Mouse (Mus musculus) neural tube, embryonic 15.5 days (tissue): Measurements from ENCODE around the gene Cnot11. TPM values are rescaled to one million over a fixed set of nuclear protein-coding genes. Genes with fewer than 3 reads are reported as not detected.

Experiments used
- ATAC-seq: fragments of 200-750 bp; cut with Nextera tagmentation; 2 replicates; pipeline ENCODE4 v1.8.0; 2017; ENCODE audit warnings: mild to moderate bottlenecking, moderate TSS enrichment, moderate library complexity; ENCODE audit not compliant: low FRiP score
- H3K27ac ChIP-seq: fragments of 300-500 bp; sonication (generic); replicated peaks from 2 replicates; pipeline ENCODE4 v1.5.1; 2015; ENCODE audit warnings: mild to moderate bottlenecking, inconsistent platforms
- H3K27me3 ChIP-seq: fragments of 300-500 bp; sonication (generic); replicated peaks from 2 replicates; pipeline ENCODE4 v1.6.1; 2015; ENCODE audit warnings: inconsistent platforms
- H3K36me3 ChIP-seq: fragments of 300-500 bp; sonication (generic); 2 replicates; pipeline ENCODE4 v1.6.1; 2015; ENCODE audit warnings: inconsistent platforms
- H3K4me1 ChIP-seq: fragments of 300-500 bp; sonication (generic); 2 replicates; pipeline ENCODE4 v1.6.1; 2015; ENCODE audit warnings: inconsistent platforms
- H3K4me2 ChIP-seq: fragments of 300-500 bp; sonication (generic); 2 replicates; pipeline ENCODE4 v1.6.1; 2015; ENCODE audit warnings: inconsistent platforms, mild to moderate bottlenecking, moderate library complexity
- H3K4me3 ChIP-seq: fragments of 300-500 bp; sonication (generic); replicated peaks from 2 replicates; pipeline ENCODE4 v1.5.1; 2015; ENCODE audit warnings: mild to moderate bottlenecking, inconsistent platforms
- H3K9ac ChIP-seq: fragments of 300-500 bp; sonication (generic); replicated peaks from 2 replicates; pipeline ENCODE4 v1.6.1; 2015; ENCODE audit warnings: mild to moderate bottlenecking, inconsistent platforms
- H3K9me3 ChIP-seq: fragments of 300-500 bp; sonication (generic); replicated peaks from 2 replicates; pipeline ENCODE4 v1.6.1; 2016; ENCODE audit warnings: inconsistent platforms
- WGBS: fragments of 180-500 bp; shearing (Covaris S2); methylation state at CpG from one replicate; pipeline ENCODE4 v1.1.7; 2015; ENCODE audit warnings: mixed read lengths; 5-methylcytosine and 5-hydroxymethylcytosine counted together
- polyA plus RNA-seq: library from polyadenylated mRNA; unstranded; fragments of >200 nt; fragmentation: Nextera tagmentation; extraction: Ambion mirVana; gene quantifications from 2 replicates; pipeline ENCODE4 v1.2.1, GENCODE M21; 2015

The Cnot11 gene
- polyA plus RNA-seq, 1 experiment from 2014 or later, result 16.7 TPM

DNA sequence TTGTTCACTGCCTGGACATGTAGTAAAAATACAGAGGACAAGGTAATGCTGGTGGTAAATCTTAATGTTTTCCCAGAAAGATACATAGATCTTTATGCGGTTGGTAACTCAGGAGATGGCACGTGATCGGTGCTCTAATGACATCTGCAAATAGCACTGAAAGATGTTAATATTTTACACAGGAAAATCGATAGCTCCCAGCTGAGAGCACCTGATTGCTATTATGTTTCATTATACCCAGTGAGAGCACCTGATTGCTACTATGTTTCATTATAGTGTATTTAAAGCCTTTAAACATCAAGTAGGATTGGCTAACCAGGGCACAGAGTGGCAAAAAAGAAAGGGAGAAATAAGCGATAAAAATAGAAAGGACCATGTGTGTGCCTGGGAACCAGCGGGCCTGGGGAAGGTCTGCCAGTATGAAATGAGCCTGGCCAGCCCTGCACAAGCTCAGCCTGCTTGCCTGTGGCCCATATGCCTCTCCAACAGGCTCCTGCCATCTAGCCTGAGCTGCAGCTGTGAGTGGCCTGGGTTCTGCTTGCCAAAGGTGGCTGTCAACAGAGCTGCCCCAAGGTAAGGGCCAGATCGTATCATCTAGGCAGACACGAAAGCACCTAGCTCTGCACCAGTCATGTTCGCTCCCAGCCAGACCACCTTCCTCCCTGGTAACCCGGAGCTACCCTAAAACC is 19.3 kb upstream of the Cnot11 start:
- no peak overlapping the region for H3K4me3 ChIP-seq
- no peaks in the 10 kb centered on the region for H3K36me3 ChIP-seq
- no peak overlapping the region for H3K9ac ChIP-seq
- 74% methylated on average over 10 of the region's 10 CpGs for WGBS
- peaks cover 7% of the 10 kb centered on the region; the same call in 1 of the 2 replicates for H3K9me3 ChIP-seq
- H3K27ac ChIP-seq, result no peak overlapping the region
- peak; percentile 35; the same call in 1 of the 2 replicates for ATAC-seq
- peaks cover 6% of the 10 kb centered on the region; the same call in 1 of the 2 replicates for H3K4me1 ChIP-seq
- no peaks in the 10 kb centered on the region for H3K27me3 ChIP-seq
- no peak overlapping the region for H3K4me2 ChIP-seq

DNA sequence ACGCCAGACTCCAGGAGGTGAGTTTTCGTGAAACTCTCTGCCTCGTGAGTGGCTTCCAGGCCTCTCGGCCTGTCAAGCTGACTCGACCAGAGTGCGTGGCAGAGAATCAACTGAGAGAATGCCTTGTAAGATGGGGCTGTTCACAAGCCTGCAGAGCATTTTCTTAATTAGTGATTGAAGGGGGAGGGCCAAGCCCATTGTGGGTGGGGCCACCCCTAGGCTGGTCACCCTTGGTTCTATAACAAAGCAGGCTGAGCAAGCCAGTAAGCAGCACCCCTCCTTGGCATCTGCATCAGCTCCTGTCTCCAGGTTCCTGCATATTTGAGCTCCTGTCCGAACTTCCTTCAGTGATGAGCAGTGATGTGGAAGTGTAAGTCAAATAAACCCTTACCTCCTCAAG is 13.5 kb upstream of the Cnot11 start:
- no peak overlapping the region for H3K9ac ChIP-seq
- H3K27me3 ChIP-seq, result no peaks in the 10 kb centered on the region
- H3K9me3 ChIP-seq, result peaks cover 7% of the 10 kb centered on the region; the same call in 1 of the 2 replicates
- no peaks in the 10 kb centered on the region for H3K36me3 ChIP-seq
- H3K4me1 ChIP-seq, result no peaks in the 10 kb centered on the region
- no peak for ATAC-seq
- WGBS, result 94% methylated on average over 7 of the region's 7 CpGs
- no peak overlapping the region for H3K4me3 ChIP-seq
- H3K27ac ChIP-seq, result no peak overlapping the region
- no peak overlapping the region for H3K4me2 ChIP-seq

DNA sequence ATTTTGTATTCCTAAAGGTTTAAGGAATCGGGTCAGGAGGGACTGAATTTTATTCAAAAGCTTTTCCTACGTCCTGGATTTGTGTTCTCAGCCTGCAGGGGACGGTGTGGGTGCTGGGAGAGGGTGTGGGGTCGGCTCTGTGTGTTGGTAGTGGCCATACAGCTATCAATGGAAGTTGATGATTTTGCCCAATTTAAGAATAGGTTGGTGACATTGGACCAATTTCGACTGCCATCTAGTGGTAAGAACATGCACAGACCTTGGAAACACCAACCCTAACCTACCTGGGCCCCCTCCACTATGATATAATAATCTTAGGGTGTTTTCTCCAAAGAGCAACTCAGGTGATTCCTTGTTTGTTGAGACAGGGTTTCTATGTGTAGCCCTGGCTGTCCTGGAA is 12.3 kb upstream of the Cnot11 start:
- no peak overlapping the region for H3K4me3 ChIP-seq
- no peaks in the 10 kb centered on the region for H3K4me1 ChIP-seq
- no peaks in the 10 kb centered on the region for H3K36me3 ChIP-seq
- H3K9me3 ChIP-seq, result peaks cover 7% of the 10 kb centered on the region; the same call in 1 of the 2 replicates
- WGBS, result 32% methylated on average over 5 of the region's 5 CpGs
- H3K27ac ChIP-seq, result no peak overlapping the region
- no peak overlapping the region for H3K9ac ChIP-seq
- H3K4me2 ChIP-seq, result no peak overlapping the region
- H3K27me3 ChIP-seq, result no peaks in the 10 kb centered on the region
- no peak for ATAC-seq

DNA sequence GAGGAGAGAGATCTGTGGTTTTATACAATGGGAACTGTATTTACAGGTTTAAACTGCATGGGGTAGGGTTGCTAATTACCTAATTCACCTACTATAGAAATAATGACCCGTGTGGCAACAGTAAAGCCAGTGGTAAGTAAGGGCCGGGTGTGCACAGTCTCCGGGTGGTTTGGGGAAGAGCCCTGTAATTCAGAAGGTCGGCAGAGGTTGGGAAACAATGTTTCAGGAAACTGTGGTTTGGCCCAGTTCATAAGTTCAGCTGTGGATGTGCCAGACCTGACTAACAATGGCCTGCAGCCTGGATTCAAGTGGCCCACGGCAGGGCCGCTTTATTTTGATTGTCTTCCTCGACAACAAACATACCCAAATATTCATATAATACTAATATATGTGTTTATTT is 9.0 kb upstream of the Cnot11 start:
- Histone ChIP-seq H3K4me1 (no peaks in the 10 kb centered on the region), H3K27ac (no peak overlapping the region), H3K4me2 (no peak overlapping the region), H3K27me3 (no peaks in the 10 kb centered on the region), H3K4me3 (no peak overlapping the region), H3K9ac (no peak overlapping the region), H3K36me3 (no peaks in the 10 kb centered on the region), H3K9me3 (no peaks in the 10 kb centered on the region)
- ATAC-seq, result no peak
- WGBS, result 71% methylated on average over 7 of the region's 7 CpGs

DNA sequence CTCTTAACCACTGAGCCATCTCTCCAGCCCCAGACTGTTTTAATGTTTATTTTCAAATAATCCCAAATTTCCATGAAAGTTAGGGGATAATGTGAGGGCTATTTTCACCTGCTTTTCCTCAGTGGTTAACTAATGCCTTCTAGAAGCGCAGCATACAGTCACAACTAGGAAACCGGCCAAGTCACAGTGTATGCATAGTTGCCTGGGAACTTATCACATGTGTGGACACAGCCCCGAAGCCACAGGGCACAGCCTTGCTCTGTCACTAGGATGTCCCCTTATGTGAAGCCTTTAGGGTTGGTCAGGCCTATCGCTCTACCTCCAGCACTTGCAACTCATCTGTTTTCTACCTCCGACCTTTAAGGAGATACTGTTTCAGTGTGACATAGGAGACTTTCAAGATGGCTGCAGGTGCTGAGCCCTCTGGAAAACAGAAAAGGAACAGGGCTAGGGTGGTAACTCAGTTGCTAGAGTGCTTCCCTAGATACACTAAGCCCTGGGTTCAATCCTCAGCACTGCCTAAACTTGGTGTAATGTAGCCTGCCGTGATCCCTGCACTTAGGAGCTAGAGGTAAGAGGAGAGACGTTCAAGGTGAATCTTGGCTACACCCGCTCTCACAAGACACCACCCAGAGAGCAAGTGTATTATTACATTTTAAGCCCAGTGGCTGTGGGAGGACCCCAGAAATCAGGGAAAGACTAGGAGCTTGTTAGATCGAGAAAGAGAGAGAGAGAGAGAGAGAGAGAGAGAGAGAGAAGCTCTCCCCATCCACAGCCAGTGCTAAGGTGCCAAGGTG is 8.2 kb upstream of the Cnot11 start:
- no peak overlapping the region for H3K4me3 ChIP-seq
- no peaks in the 10 kb centered on the region for H3K36me3 ChIP-seq
- WGBS, result 89% methylated on average over 9 of the region's 9 CpGs
- H3K27me3 ChIP-seq, result no peaks in the 10 kb centered on the region
- ATAC-seq, result no peak
- H3K9me3 ChIP-seq, result no peaks in the 10 kb centered on the region
- no peak overlapping the region for H3K4me2 ChIP-seq
- H3K4me1 ChIP-seq, result no peaks in the 10 kb centered on the region
- H3K27ac ChIP-seq, result no peak overlapping the region
- H3K9ac ChIP-seq, result no peak overlapping the region

DNA sequence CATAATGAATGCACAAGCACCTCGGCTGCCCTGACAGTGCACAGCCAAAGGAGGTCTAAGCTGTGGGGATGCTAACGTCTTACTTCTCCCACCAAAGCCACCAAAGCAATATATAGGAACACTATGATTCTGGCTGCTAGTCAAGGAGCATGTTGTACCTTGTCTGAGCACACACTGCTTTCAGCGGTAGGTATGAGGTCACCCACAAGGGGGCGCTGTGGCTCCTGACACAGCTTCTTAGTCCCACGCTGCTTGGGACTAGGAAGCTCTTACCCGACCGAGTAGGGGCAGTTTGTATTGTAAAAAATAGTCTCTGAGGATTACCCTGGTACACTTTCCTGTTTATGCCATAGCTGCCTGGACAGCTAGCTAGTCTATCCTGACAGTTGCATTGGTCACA is 7.4 kb upstream of the Cnot11 start:
- H3K4me3 ChIP-seq, result no peak overlapping the region
- no peak overlapping the region for H3K4me2 ChIP-seq
- H3K4me1 ChIP-seq, result no peaks in the 10 kb centered on the region
- H3K36me3 ChIP-seq, result no peaks in the 10 kb centered on the region
- 15% methylated on average over 7 of the region's 7 CpGs for WGBS
- no peak for ATAC-seq
- no peak overlapping the region for H3K9ac ChIP-seq
- H3K9me3 ChIP-seq, result no peaks in the 10 kb centered on the region
- H3K27me3 ChIP-seq, result no peaks in the 10 kb centered on the region
- H3K27ac ChIP-seq, result no peak overlapping the region

DNA sequence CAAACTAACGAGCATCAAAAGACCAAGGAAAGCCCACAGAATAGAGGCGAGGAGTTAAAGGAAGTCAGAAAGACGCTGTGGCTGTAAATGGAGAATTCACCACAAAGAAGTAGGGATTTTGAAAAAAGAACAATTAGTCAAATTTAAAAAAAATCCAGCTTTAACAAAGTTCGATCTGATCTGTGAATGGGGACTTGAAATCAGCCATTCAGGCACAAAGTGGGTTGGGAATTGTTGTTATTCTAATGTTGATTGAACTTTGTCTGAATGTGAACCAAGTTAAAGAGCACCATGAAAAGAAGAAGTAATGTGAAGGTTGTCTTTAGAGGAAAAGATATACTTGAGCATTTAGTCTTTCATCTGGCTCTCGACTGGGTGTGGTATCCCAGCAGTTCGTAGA is 6.5 kb upstream of the Cnot11 start:
- H3K9me3 ChIP-seq, result no peaks in the 10 kb centered on the region
- no peak overlapping the region for H3K9ac ChIP-seq
- H3K36me3 ChIP-seq, result no peaks in the 10 kb centered on the region
- ATAC-seq, result no peak
- no peak overlapping the region for H3K4me3 ChIP-seq
- H3K4me1 ChIP-seq, result no peaks in the 10 kb centered on the region
- no peak overlapping the region for H3K27ac ChIP-seq
- no peak overlapping the region for H3K4me2 ChIP-seq
- WGBS, result 32% methylated on average over 6 of the region's 6 CpGs
- H3K27me3 ChIP-seq, result no peaks in the 10 kb centered on the region

DNA sequence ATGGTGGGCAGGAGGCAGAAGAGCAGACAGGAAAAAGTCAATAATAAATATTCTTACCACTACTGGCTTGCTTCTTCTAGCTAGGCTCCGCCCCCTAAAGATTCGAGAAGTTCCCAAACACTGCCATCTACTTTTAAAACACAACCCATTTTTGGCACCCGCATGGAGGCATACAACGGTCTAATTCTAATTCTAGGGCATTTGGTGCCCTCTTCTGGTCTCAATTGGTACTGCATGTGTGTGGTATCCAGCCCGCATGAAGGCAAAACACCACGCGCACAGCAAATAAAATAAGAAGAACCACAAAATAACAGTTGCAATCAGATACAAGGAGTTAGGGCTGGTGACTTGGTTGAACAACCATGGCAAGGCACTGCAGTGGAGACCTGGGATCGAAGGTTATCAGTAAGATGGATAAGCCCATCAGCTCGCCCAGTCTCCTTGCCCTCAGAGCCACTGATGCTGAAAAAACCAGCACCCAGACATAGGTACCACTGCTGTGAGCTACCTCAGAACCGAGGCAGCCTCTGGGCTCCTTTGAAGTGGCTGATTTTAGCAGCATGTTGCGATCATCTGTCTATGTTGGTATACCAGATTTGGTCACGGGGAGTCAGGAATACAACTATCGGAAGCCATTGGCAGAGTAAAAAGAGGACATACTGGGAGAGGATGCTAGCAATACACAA is 4.4 kb upstream of the Cnot11 start:
- WGBS, result 38% methylated on average over 13 of the region's 13 CpGs
- H3K4me1 ChIP-seq, result peaks cover 6% of the 10 kb centered on the region
- no peaks in the 10 kb centered on the region for H3K27me3 ChIP-seq
- H3K9me3 ChIP-seq, result no peaks in the 10 kb centered on the region
- no peak overlapping the region for H3K27ac ChIP-seq
- H3K4me2 ChIP-seq, result no peak overlapping the region
- H3K4me3 ChIP-seq, result no peak overlapping the region
- H3K36me3 ChIP-seq, result no peaks in the 10 kb centered on the region
- ATAC-seq, result no peak
- H3K9ac ChIP-seq, result no peak overlapping the region

DNA sequence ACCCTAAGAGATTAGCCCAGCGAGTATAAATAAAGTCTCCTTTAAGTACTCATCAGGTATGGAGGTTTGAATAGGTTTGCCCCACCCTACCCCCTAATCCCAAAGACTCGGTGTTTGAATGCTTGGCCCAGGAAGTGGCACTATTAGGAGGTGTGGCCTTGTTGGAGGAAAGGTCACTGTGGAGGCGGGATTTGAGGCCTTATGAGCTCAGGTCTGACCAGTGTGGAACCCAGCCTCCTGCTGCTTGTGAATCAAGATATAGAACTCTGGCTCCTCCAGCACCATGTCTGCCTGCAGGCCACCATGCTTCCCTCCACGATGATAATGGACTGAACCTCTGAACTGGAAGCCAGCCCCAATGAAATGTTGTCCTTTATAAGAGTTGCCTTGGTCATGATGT is 3.8 kb upstream of the Cnot11 start:
- H3K9me3 ChIP-seq, result no peaks in the 10 kb centered on the region
- H3K36me3 ChIP-seq, result no peaks in the 10 kb centered on the region
- no peak overlapping the region for H3K27ac ChIP-seq
- no peaks in the 10 kb centered on the region for H3K27me3 ChIP-seq
- H3K9ac ChIP-seq, result no peak overlapping the region
- 72% methylated on average over 4 of the region's 4 CpGs for WGBS
- peaks cover 6% of the 10 kb centered on the region for H3K4me1 ChIP-seq
- ATAC-seq, result no peak
- H3K4me2 ChIP-seq, result no peak overlapping the region
- no peak overlapping the region for H3K4me3 ChIP-seq

DNA sequence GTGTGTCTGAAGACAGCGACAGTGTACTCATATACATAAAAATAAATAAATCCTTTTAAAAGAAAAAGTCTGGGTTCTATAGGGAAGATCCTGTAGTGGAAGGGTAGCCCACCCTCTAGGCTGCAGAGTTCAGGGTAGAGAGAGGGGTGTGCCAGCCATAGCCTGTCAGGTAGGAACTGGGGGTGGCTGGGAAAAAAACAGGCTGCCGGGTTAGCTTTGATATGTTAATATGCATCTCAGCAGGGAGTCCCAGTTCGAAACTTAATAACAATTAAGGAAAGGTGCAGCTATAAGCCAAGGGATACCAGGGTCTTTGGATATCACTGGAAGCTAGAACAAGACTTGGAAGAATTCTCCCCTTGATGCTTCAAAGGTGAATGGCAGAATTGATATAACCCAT is 875 bp upstream of the Cnot11 start:
- peaks cover 11% of the 10 kb centered on the region for H3K36me3 ChIP-seq
- no peak overlapping the region for H3K4me3 ChIP-seq
- 32% methylated on average over 3 of the region's 3 CpGs for WGBS
- no peak overlapping the region for H3K9ac ChIP-seq
- no peaks in the 10 kb centered on the region for H3K27me3 ChIP-seq
- peaks cover 28% of the 10 kb centered on the region for H3K4me1 ChIP-seq
- H3K27ac ChIP-seq, result no peak overlapping the region
- ATAC-seq, result no peak
- no peak overlapping the region for H3K4me2 ChIP-seq
- no peaks in the 10 kb centered on the region for H3K9me3 ChIP-seq

DNA sequence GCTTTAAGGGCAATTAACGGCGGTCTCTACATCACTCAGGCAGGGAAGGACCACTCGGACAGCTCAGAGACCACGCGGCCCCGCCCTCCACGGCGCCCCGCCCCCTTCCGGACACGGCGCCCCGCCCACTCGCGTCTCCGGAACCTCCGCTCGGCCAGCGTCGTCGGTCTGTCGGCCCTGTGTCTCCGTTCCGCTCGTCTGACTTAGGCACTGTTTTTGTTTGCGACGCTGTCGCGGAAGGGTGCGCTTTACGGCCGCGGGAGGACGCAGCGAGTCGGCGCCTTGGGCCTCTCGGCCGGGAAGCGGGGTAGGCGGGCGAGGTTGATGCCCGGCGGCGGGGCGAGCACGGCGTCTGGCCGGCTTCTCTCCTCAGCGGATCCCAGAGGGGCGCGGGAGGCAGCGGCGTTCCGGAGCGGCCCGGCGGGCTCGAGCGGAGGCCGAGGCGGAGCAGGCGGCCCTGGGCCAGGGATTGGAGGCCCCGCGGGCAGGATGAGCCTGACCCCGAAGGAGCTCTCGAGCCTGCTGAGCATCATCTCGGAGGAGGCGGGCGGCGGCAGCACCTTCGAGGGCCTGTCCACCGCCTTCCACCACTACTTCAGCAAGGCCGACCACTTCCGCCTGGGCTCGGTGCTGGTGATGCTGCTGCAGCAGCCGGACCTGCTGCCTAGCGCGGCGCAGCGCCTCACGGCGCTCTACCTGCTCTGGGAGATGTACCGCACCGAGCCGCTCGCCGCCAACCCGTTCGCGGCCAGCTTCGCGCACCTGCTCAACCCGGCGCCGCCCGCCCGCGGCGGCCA is 921 bp downstream of the Cnot11 start:
- peaks cover 28% of the 10 kb centered on the region for H3K4me1 ChIP-seq
- ATAC-seq, result peak; percentile 94
- H3K9ac ChIP-seq, result peak overlapping the region; percentile 98
- under 1% methylated on average over 95 of the region's 100 CpGs for WGBS
- peak overlapping the region; percentile 98 for H3K4me3 ChIP-seq
- peak overlapping the region; percentile 82 for H3K4me2 ChIP-seq
- H3K9me3 ChIP-seq, result no peaks in the 10 kb centered on the region
- H3K36me3 ChIP-seq, result peaks cover 29% of the 10 kb centered on the region
- peak overlapping the region; percentile 93 for H3K27ac ChIP-seq
- H3K27me3 ChIP-seq, result no peaks in the 10 kb centered on the region
